Mouse (Mus musculus): Measurements from ENCODE around the gene Gpank1. TPM values are rescaled to one million over a fixed set of nuclear protein-coding genes. Genes with fewer than 3 reads are reported as not detected.

The Gpank1 gene
- total and polyA plus RNA-seq, 3 experiments: 45.9 to 87.0 (median 54.0) TPM

DNA sequence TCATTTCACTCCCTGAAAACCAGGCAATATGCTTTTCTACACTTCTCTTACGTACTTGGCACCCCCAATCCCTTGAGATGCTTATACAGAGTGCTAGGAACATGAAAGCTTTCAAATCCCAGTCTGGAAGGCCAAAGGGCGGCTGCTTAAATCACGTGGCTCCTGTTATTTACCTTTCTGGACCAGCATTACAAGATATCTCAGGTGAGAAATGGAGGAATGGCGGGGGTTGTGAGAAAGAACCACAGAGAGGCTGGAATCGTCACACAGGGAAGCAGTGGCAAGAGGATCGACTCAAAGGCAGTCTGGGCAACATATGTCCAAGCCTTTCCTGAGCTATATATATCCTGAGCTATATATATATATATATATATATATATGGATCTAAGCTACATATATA is 4.3 kb downstream of the Gpank1 start:
- no peak for ATAC-seq (ENCODE audit: extremely low read depth, insufficient number of reproducible peaks, low FRiP score, poor library complexity, severe bottlenecking)
- DNase-seq (ENCODE audit: low spot score): no peak
- Histone ChIP-seq H3K9me3 (replicated peaks) (no peaks in the 10 kb centered on the region), H3K4me1 (ENCODE audit: insufficient read depth, low read depth, low read length) (peaks cover 68% of the 10 kb centered on the region), H3K36me3 (replicated peaks) (peaks cover 62% of the 10 kb centered on the region), H3K4me3 (ENCODE audit: low read depth, low read length) (peak overlapping the region; percentile 78; the same call in 1 of the 2 replicates), H3K27me3 (ENCODE audit: insufficient read depth, low read length) (no peaks in the 10 kb centered on the region)
- TF ChIP-seq GATA1 (IDR thresholded peaks at IDR 0.05; ENCODE audit: borderline replicate concordance, low read length) (no peak), TAL1 (conservative IDR thresholded peaks at IDR 0.05; ENCODE audit: low read depth, low read length) (no peak), GATA2 (IDR thresholded peaks at IDR 0.05; ENCODE audit: borderline replicate concordance, low read depth, low read length) (no peak), CTCF (IDR thresholded peaks at IDR 0.05; ENCODE audit: low read depth, low read length) (no peak), POLR2AphosphoS5 (IDR thresholded peaks at IDR 0.05; ENCODE audit: insufficient replicate concordance, low read depth, low read length) (no peak)

DNA sequence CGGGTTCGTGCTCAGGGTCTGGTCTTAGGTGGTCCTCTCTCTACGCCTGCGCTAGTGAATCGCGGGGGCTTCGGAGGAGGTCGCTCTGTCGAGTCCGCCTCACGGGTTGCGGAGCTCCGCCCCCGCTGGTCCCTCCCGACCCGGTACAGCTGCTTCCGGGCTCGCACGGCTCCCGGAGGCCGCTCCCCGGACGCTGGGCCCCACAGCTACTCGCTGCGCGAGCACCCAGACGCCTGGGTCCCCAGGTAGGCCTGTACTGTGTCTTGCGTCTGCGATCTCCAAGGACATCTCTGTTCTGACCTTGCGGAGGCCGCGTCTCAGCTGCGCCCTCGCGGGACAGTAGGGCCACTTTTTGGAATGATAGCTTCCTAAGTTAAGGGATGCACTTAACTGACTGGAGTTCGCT is 5.0 kb downstream of the Gpank1 start, which contains the start of gene D17H6S53E:
D17H6S53E (plus strand) TSS at position 168 of the 406 bp plus-strand sequence.
- ATAC-seq (ENCODE audit: extremely low read depth, insufficient number of reproducible peaks, low FRiP score, poor library complexity, severe bottlenecking) (peak; percentile 23; the same call in 1 of the 2 replicates), DNase-seq (ENCODE audit: low spot score) (peak; percentile 83)
- TF ChIP-seq GATA2 (IDR thresholded peaks at IDR 0.05; ENCODE audit: borderline replicate concordance, low read depth, low read length) (no peak), GATA1 (IDR thresholded peaks at IDR 0.05; ENCODE audit: borderline replicate concordance, low read length) (no peak), TAL1 (conservative IDR thresholded peaks at IDR 0.05; ENCODE audit: low read depth, low read length) (no peak), POLR2AphosphoS5 (IDR thresholded peaks at IDR 0.05; ENCODE audit: insufficient replicate concordance, low read depth, low read length) (no peak), CTCF (IDR thresholded peaks at IDR 0.05; ENCODE audit: low read depth, low read length) (no peak)
- no peaks in the 10 kb centered on the region for H3K27me3 ChIP-seq (ENCODE audit: insufficient read depth, low read length)
- H3K36me3 ChIP-seq (replicated peaks): peaks cover 68% of the 10 kb centered on the region
- H3K4me1 ChIP-seq (ENCODE audit: insufficient read depth, low read depth, low read length): peaks cover 73% of the 10 kb centered on the region
- H3K4me3 ChIP-seq (ENCODE audit: low read depth, low read length): peak within 1 kb of the TSS; percentile 78
- H3K9me3 ChIP-seq (replicated peaks): no peaks in the 10 kb centered on the region

DNA sequence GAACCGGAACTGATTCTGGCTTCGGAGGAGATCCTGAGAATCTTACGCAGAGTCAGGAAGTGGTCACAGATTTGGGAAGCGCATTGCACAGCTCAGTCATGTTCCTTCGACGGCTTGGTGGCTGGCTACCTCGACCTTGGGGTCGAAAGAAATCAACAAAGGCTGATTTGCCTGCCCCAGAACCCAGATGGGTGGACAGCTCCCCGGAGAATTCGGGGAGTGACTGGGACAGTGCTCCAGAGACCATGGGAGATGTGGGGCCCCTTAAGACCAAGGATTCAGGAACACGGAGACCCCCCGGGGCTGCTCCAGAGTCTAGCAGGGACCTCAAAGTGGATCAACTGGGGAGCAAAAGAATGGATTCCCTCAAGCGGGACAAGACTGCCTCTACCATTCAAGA is 5.8 kb downstream of the Gpank1 start:
- DNase-seq (ENCODE audit: low spot score): no peak
- no peaks in the 10 kb centered on the region for H3K9me3 ChIP-seq (replicated peaks)
- no peaks in the 10 kb centered on the region for H3K27me3 ChIP-seq (ENCODE audit: insufficient read depth, low read length)
- H3K4me3 ChIP-seq (ENCODE audit: low read depth, low read length): peak overlapping the region; percentile 78
- peaks cover 68% of the 10 kb centered on the region for H3K4me1 ChIP-seq (ENCODE audit: insufficient read depth, low read depth, low read length)
- H3K36me3 ChIP-seq (replicated peaks): peaks cover 75% of the 10 kb centered on the region
- TF ChIP-seq GATA2 (IDR thresholded peaks at IDR 0.05; ENCODE audit: borderline replicate concordance, low read depth, low read length): no peak
- no peak for TF ChIP-seq CTCF (IDR thresholded peaks at IDR 0.05; ENCODE audit: low read depth, low read length)
- TF ChIP-seq TAL1 (conservative IDR thresholded peaks at IDR 0.05; ENCODE audit: low read depth, low read length): no peak
- no peak for TF ChIP-seq GATA1 (IDR thresholded peaks at IDR 0.05; ENCODE audit: borderline replicate concordance, low read length)
- TF ChIP-seq POLR2AphosphoS5 (IDR thresholded peaks at IDR 0.05; ENCODE audit: insufficient replicate concordance, low read depth, low read length): no peak
- no peak for ATAC-seq (ENCODE audit: extremely low read depth, insufficient number of reproducible peaks, low FRiP score, poor library complexity, severe bottlenecking)

DNA sequence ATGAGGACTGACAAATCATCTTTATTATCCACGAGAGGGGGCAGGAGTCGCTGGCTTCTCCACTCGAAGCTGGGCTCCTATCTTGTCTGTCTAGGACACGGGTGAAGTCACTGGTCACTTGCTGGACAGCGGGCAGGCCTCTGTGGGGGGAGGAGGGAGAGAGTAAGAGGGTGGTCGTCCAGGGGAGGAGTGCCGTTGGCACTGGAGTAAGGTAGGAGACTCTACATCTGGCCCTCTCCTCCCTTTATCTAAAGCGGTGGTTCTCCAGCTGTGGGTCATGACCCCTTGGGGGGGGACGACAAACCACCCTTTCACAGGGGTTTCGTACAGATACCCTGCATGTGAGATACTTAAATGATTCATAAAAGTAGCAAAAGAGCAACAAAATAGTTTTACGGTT is 7.7 kb downstream of the Gpank1 start:
- no peaks in the 10 kb centered on the region for H3K9me3 ChIP-seq (replicated peaks)
- H3K4me1 ChIP-seq (ENCODE audit: insufficient read depth, low read depth, low read length): peaks cover 56% of the 10 kb centered on the region
- H3K4me3 ChIP-seq (ENCODE audit: low read depth, low read length): no peak overlapping the region; the same call in 1 of the 2 replicates
- H3K36me3 ChIP-seq (replicated peaks): peaks cover 66% of the 10 kb centered on the region
- no peaks in the 10 kb centered on the region for H3K27me3 ChIP-seq (ENCODE audit: insufficient read depth, low read length)
- ATAC-seq (ENCODE audit: extremely low read depth, insufficient number of reproducible peaks, low FRiP score, poor library complexity, severe bottlenecking) (no peak), DNase-seq (ENCODE audit: low spot score) (no peak)
- TF ChIP-seq GATA1 (IDR thresholded peaks at IDR 0.05; ENCODE audit: borderline replicate concordance, low read length) (no peak), POLR2AphosphoS5 (IDR thresholded peaks at IDR 0.05; ENCODE audit: insufficient replicate concordance, low read depth, low read length) (no peak), GATA2 (IDR thresholded peaks at IDR 0.05; ENCODE audit: borderline replicate concordance, low read depth, low read length) (no peak), TAL1 (conservative IDR thresholded peaks at IDR 0.05; ENCODE audit: low read depth, low read length) (no peak), CTCF (IDR thresholded peaks at IDR 0.05; ENCODE audit: low read depth, low read length) (no peak)

DNA sequence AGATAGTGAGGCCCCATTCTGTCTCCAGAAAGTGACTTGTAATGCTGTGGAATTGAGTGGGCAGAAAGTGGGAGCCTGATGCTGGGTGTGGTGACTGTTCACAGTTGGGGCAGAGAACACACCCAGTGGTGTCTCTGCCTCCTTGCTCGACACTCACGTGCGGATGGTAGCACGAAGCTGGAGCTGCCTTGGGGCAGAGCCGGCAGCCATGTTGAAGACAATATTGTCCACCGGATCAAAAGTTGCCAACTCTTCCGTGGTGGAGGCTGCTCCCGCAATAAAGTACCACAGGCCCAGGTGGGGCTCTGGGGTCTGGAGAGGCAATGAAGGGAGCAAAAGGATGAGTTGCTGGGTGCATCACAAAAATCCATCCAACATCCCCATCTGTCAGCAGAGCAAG is 9.8 kb downstream of the Gpank1 start:
- Histone ChIP-seq H3K36me3 (replicated peaks) (peaks cover 52% of the 10 kb centered on the region), H3K27me3 (ENCODE audit: insufficient read depth, low read length) (no peaks in the 10 kb centered on the region), H3K4me1 (ENCODE audit: insufficient read depth, low read depth, low read length) (peaks cover 40% of the 10 kb centered on the region), H3K9me3 (replicated peaks) (no peaks in the 10 kb centered on the region), H3K4me3 (ENCODE audit: low read depth, low read length) (no peak overlapping the region)
- ATAC-seq (ENCODE audit: extremely low read depth, insufficient number of reproducible peaks, low FRiP score, poor library complexity, severe bottlenecking): no peak
- TF ChIP-seq CTCF (IDR thresholded peaks at IDR 0.05; ENCODE audit: low read depth, low read length) (no peak), GATA2 (IDR thresholded peaks at IDR 0.05; ENCODE audit: borderline replicate concordance, low read depth, low read length) (no peak), TAL1 (conservative IDR thresholded peaks at IDR 0.05; ENCODE audit: low read depth, low read length) (no peak), POLR2AphosphoS5 (IDR thresholded peaks at IDR 0.05; ENCODE audit: insufficient replicate concordance, low read depth, low read length) (no peak), GATA1 (IDR thresholded peaks at IDR 0.05; ENCODE audit: borderline replicate concordance, low read length) (no peak)
- DNase-seq (ENCODE audit: low spot score): no peak

DNA sequence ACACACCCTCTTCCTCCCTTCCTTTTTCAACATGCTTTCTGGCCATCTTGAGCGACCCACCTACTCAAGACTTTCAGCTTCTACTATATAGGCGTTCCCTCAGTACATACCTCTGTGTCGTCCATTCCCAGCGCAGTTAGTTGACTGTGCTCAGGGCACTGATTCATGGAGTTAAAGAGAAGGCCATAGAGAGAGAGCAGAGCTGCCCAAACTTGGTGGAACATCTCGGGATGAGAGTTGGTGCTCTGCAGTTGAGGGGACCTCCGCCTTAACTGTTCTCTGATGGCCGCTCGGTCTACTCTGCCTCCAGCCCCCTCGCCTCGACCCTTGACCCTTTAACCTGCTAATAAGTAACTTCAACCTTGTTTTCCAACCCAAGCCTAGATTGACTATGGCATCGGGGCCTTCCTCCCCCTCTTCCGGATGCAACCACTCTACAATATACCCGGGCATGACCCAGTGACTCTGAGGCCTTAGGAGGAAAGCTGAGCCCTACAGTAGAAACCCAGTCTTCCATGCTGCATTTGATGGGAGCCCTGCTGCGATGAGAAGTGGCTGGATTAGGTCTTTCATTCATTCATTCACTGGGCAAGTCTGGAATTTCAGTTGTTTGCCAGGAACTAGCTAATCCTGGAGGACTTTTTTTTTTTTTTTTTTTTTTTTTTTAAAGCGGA is 10.4 kb downstream of the Gpank1 start, which contains the start of gene Apom:
Apom (minus strand) TSS at position 551 of the 674 bp plus-strand sequence.
- Histone ChIP-seq H3K36me3 (replicated peaks) (peaks cover 53% of the 10 kb centered on the region), H3K4me1 (ENCODE audit: insufficient read depth, low read depth, low read length) (peaks cover 42% of the 10 kb centered on the region), H3K27me3 (ENCODE audit: insufficient read depth, low read length) (no peaks in the 10 kb centered on the region), H3K9me3 (replicated peaks) (no peaks in the 10 kb centered on the region), H3K4me3 (ENCODE audit: low read depth, low read length) (no peak within 1 kb of the TSS)
- TF ChIP-seq TAL1 (conservative IDR thresholded peaks at IDR 0.05; ENCODE audit: low read depth, low read length) (no peak), GATA2 (IDR thresholded peaks at IDR 0.05; ENCODE audit: borderline replicate concordance, low read depth, low read length) (no peak), POLR2AphosphoS5 (IDR thresholded peaks at IDR 0.05; ENCODE audit: insufficient replicate concordance, low read depth, low read length) (no peak), CTCF (IDR thresholded peaks at IDR 0.05; ENCODE audit: low read depth, low read length) (no peak), GATA1 (IDR thresholded peaks at IDR 0.05; ENCODE audit: borderline replicate concordance, low read length) (no peak)
- DNase-seq (ENCODE audit: low spot score) (no peak), ATAC-seq (ENCODE audit: extremely low read depth, insufficient number of reproducible peaks, low FRiP score, poor library complexity, severe bottlenecking) (no peak)

All from G1E (cell line).